Mouse (Mus musculus) hindbrain, embryonic 14.5 days (tissue): ENCODE results near the gene Sdhaf4. TPM values are rescaled to one million over a fixed set of nuclear protein-coding genes. Genes with fewer than 3 reads are reported as not detected.

Source experiments
- ATAC-seq: fragments of 200-750 bp; cut with Nextera tagmentation; 2 replicates; pipeline ENCODE4 v1.8.0; 2017; ENCODE audit warnings: moderate number of reproducible peaks, mild to moderate bottlenecking, moderate TSS enrichment, moderate library complexity; ENCODE audit not compliant: low FRiP score
- DNase-seq: peaks from one replicate; pipeline ENCODE4 v3.0.0-alpha.2; 2015; ENCODE audit warnings: low spot score
- H3K27ac ChIP-seq: fragments of 300-500 bp; sonication (generic); 2 replicates; pipeline ENCODE4 v1.5.1; 2014; ENCODE audit warnings: mild to moderate bottlenecking, moderate library complexity
- H3K27me3 ChIP-seq: fragments of 300-500 bp; sonication (generic); 2 replicates; pipeline ENCODE4 v1.6.1; 2014; ENCODE audit warnings: mild to moderate bottlenecking, low read length, mixed read lengths; ENCODE audit not compliant: control insufficient read depth, insufficient read depth
- H3K36me3 ChIP-seq: fragments of 300-500 bp; sonication (generic); replicated peaks from 2 replicates; pipeline ENCODE4 v1.6.1; 2014; ENCODE audit not compliant: control insufficient read depth, insufficient read depth
- H3K4me1 ChIP-seq: fragments of 300-500 bp; sonication (generic); replicated peaks from 2 replicates; pipeline ENCODE4 v1.6.1; 2014; ENCODE audit warnings: antibody characterized with exemption, low read length, mixed read lengths; ENCODE audit not compliant: control insufficient read depth, insufficient read depth
- H3K4me2 ChIP-seq: fragments of 300-500 bp; sonication (generic); replicated peaks from 2 replicates; pipeline ENCODE4 v1.6.1; 2014; ENCODE audit warnings: mild to moderate bottlenecking, moderate library complexity
- H3K4me3 ChIP-seq: fragments of 300-500 bp; sonication (generic); replicated peaks from 2 replicates; pipeline ENCODE4 v1.5.1; 2014; ENCODE audit warnings: mild to moderate bottlenecking, low read length
- H3K9ac ChIP-seq: fragments of 300-500 bp; sonication (generic); 2 replicates; pipeline ENCODE4 v1.6.1; 2014
- H3K9me3 ChIP-seq: fragments of 300-500 bp; sonication (generic); 2 replicates; pipeline ENCODE4 v1.6.1; 2016; ENCODE audit warnings: low read length; ENCODE audit not compliant: control insufficient read depth
- WGBS: fragments of 180-500 bp; shearing (Covaris S2); extraction: QIAGEN DNeasy Blood & Tissue Kit; methylation state at CpG from one replicate; pipeline ENCODE4 v1.1.7; 2014; 5-methylcytosine and 5-hydroxymethylcytosine counted together
- polyA plus RNA-seq: library from polyadenylated mRNA; unstranded; fragments of >200 nt; fragmentation: Nextera tagmentation; extraction: Ambion mirVana; gene quantifications from 2 replicates; pipeline ENCODE4 v1.2.1, GENCODE M21; 2014

Gene Sdhaf4
- polyA plus RNA-seq, 1 experiment from 2014 or later: 115 TPM

DNA sequence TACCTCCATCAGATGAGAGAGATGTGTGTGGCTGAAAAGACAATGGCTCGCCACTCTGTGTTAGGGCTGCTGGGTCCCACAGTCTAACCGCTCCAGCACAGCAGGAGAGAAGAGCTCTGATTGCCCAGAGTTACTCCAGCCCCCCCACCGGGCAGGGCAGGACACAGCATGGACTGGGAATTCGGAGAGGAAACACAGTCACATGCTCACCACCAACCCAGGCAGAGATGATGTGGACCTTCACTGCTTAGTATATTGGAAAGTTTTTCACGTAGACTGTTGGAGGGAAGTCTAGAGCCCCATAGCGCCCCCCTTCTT, 46.1 kb downstream of the Sdhaf4 start:
- Histone ChIP-seq H3K27ac (no peak overlapping the region), H3K4me1 (no peaks in the 10 kb centered on the region), H3K9me3 (no peaks in the 10 kb centered on the region), H3K4me2 (peak overlapping the region; percentile 38), H3K4me3 (peak overlapping the region; percentile 4; the same call in 1 of the 2 replicates), H3K36me3 (no peaks in the 10 kb centered on the region), H3K27me3 (no peaks in the 10 kb centered on the region), H3K9ac (no peak overlapping the region)
- no peak for ATAC-seq
- 12% methylated on average over 6 of the region's 6 CpGs for WGBS
- no peak for DNase-seq

DNA sequence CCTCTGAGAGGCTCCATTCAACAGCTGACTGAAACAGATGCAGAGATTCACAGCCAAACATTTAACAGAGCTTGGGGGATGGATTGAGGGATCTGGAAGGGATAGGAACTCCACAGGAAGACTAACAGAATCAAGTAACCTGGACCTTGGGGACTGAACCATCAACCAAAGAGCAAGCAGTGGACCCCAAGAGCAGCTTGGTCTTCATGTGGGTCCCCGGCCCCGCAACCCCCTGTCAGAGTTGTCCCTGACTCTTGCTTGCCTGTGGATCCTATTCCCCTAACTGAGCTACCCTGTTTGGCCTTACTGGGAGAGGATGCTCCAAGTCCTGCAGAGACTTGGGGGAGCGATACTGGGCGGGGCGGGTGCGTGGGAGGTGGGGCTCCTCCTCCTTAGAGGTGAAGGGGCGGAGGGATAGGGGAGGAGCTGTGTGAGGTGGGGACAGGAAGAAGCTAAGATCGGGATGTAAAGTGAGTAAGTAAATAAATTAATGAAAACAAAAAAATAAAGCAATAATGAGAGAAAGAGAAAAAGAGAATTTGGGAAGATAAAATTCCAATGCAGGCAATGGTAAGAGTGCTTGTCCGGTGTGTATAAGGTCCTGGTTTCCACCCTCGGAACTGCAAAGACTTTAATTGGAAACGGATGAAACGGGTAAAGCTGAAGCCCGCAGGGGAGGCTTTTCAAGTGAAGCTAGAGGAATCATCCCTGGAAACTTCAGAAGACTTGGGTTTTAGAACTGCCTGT, 46.6 kb downstream of the Sdhaf4 start:
- WGBS: 17% methylated on average over 13 of the region's 13 CpGs
- H3K36me3 ChIP-seq: no peaks in the 10 kb centered on the region
- no peak overlapping the region for H3K9ac ChIP-seq
- no peaks in the 10 kb centered on the region for H3K27me3 ChIP-seq
- no peaks in the 10 kb centered on the region for H3K9me3 ChIP-seq
- H3K4me2 ChIP-seq: peak overlapping the region; percentile 38
- no peaks in the 10 kb centered on the region for H3K4me1 ChIP-seq
- ATAC-seq (no peak), DNase-seq (no peak)
- peak overlapping the region; percentile 4; the same call in 1 of the 2 replicates for H3K4me3 ChIP-seq
- no peak overlapping the region for H3K27ac ChIP-seq

DNA sequence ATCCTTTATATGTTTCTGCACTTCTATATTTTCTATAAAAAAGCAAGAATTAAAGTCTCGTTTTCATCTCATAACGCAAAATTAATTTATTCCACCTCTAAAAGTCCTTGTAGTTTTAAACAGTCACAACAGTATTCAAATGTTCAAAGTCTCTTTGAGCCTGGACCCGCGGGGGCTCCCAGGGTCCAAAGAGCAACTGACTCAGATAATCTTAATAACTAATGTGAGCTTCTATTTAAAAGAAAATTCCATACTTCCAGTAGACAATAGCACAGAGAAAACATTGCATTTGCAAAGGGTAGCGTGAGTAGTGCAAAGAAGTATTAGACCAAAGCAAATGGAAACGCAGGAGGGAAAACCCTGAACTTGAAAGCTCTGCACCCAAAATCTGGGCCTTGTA, 47.4 kb downstream of the Sdhaf4 start:
- Histone ChIP-seq H3K4me3 (no peak overlapping the region), H3K4me1 (no peaks in the 10 kb centered on the region)

DNA sequence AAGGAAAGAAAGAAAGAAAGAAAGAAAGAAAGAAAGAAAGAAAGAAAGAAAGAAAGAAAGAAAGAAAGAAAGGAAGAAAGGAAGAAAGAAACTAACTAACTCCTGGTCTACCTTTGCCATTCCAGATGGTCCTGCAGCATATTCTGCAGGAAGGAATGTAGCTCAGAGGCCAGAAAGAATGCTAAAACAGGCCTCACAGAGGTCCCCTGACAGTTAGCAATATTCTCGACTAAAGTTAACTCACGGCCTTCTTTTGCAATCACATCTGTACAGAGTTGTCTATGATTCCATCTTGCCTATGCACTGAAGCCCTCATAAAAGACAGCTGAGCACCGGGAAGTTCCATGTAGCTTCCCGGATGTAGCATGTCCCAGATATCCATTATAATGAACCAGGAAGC, 49.9 kb downstream of the Sdhaf4 start:
- Histone ChIP-seq H3K9ac (no peak overlapping the region), H3K27me3 (no peaks in the 10 kb centered on the region), H3K4me1 (no peaks in the 10 kb centered on the region), H3K9me3 (no peaks in the 10 kb centered on the region), H3K4me2 (no peak overlapping the region), H3K36me3 (no peaks in the 10 kb centered on the region), H3K27ac (no peak overlapping the region), H3K4me3 (no peak overlapping the region)
- ATAC-seq (no peak), DNase-seq (no peak)
- 96% methylated on average over 4 of the region's 4 CpGs for WGBS

More for the DNA sequence above, 47.4 kb downstream of the Sdhaf4 start:
- Histone ChIP-seq H3K27me3 (no peaks in the 10 kb centered on the region), H3K9me3 (no peaks in the 10 kb centered on the region), H3K9ac (no peak overlapping the region), H3K4me2 (no peak overlapping the region), H3K36me3 (no peaks in the 10 kb centered on the region), H3K27ac (no peak overlapping the region)
- WGBS: 90% methylated on average over 6 of the region's 6 CpGs
- DNase-seq (no peak), ATAC-seq (no peak)

DNA sequence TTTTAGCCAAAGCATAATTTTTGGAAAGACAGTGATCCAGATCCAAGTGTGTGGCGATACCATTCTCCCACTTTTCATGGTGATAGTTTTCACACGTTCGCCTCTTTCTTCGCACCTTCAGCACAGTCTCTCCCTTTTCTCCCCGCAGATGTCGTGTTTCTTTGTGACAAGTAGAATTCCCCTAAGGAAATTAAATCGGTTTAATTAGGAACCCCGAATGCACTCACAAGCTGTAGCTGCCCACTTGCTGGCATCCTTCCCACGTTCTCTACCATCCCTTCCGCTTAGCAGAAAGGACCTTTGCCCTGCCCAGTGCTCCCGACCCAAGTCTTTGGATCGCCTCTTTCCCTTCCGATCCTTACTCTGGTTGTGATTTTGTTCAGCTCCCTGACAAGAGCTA, 51.5 kb downstream of the Sdhaf4 start:
- Histone ChIP-seq H3K9ac (no peak overlapping the region), H3K36me3 (no peaks in the 10 kb centered on the region), H3K4me3 (no peak overlapping the region), H3K27me3 (no peaks in the 10 kb centered on the region), H3K4me1 (no peaks in the 10 kb centered on the region), H3K27ac (no peak overlapping the region), H3K4me2 (no peak overlapping the region), H3K9me3 (no peaks in the 10 kb centered on the region)
- ATAC-seq (no peak), DNase-seq (no peak)
- WGBS: 82% methylated on average over 13 of the region's 13 CpGs

DNA sequence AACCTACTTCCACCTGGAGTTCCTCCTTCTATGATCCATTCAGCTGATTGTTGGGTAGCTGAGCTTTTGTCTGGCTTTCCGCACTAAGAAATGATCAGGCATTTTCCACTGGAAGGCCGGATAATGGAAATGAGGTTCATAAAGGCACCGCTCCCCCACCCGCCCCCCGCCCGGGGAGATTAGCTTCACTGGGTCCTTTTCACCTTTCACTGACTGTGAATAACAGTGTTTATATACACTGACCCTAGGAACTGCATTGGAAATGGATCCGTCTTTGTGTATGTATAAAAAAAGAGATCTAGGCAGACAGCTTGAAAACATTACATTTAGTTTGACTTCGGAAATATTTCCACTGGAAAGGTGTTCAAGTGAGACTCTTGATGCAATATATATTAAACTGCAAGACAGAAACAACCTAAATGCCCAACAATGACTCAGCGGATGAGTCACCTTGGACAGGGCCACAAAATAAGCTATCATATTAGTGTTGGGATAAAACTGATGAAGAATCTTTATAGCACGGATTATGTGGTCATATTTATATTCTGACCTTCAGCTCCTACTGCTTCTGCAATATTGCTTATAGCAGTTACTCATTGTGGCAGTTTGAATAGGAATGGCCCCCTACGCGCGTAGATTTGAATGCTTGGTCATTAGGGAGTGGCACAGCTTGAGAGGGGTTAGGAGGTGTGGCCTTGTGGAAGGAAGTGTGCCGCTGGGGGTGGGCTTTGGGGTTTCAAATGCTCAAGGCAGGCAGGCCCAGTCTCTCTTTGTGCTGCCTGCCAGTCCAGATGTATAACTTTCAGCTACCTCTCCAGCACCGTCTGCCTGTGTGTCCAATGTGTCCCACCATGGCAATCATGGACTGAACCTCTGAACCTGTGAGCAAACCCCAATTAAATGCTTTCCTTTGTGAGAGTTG, 56.4 kb downstream of the Sdhaf4 start:
- Histone ChIP-seq H3K4me1 (no peaks in the 10 kb centered on the region), H3K4me3 (no peak overlapping the region), H3K27me3 (no peaks in the 10 kb centered on the region), H3K9me3 (no peaks in the 10 kb centered on the region), H3K4me2 (0 out of 2 replicates have a peak overlapping the region, but pooled peaks have one; percentile 6), H3K27ac (no peak overlapping the region), H3K36me3 (no peaks in the 10 kb centered on the region), H3K9ac (no peak overlapping the region)
- no peak for DNase-seq
- WGBS: 73% methylated on average over 15 of the region's 15 CpGs
- 0 out of 2 replicates have a peak, but pooled peaks have one; percentile 27 for ATAC-seq

DNA sequence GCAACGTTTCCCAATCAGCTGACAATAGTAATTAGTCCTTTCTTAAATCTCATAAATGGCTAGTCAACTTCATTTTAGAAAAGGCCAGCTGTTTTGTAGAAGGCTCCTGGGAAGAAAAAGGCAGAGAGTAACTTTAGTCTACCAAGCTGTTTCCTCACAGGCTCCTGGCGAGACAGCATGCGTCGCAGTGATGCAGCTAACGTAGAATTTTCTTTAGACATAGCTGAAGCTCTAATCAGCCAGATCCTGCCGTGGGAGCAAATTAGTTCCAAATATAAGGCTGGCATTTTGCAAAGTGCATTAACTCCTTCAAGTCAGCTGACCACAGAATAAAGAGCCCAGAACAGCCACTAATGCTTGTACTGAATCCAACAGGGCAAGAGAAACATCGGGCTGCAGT, 57.2 kb downstream of the Sdhaf4 start:
- no peak overlapping the region for H3K27ac ChIP-seq
- H3K4me3 ChIP-seq: no peak overlapping the region
- ATAC-seq: no peak
- H3K9ac ChIP-seq: no peak overlapping the region
- 0 out of 2 replicates have a peak overlapping the region, but pooled peaks have one; percentile 6 for H3K4me2 ChIP-seq
- no peaks in the 10 kb centered on the region for H3K4me1 ChIP-seq
- WGBS: 56% methylated on average over 7 of the region's 7 CpGs
- no peaks in the 10 kb centered on the region for H3K9me3 ChIP-seq
- no peaks in the 10 kb centered on the region for H3K27me3 ChIP-seq
- DNase-seq: no peak
- H3K36me3 ChIP-seq: no peaks in the 10 kb centered on the region

Other genes starting within 250 kb of the Sdhaf4 start
- gene B3gat2, start 243.9 kb downstream of the Sdhaf4 start, polyA plus RNA-seq: 23.8 and 24.2 TPM in 2 replicates
- 119 and 131 TPM in 2 replicates for gene Smap1, start 83.3 kb downstream of the Sdhaf4 start, polyA plus RNA-seq
- gene Fam135a, start 94.7 kb upstream of the Sdhaf4 start, polyA plus RNA-seq: 27.4 and 27.6 TPM in 2 replicates
- 1.6 and 2.6 TPM in 2 replicates for gene Col9a1, start 172.0 kb upstream of the Sdhaf4 start, polyA plus RNA-seq